Mouse (Mus musculus): ENCODE data around the gene Cyb5rl. TPM values are rescaled to one million over a fixed set of nuclear protein-coding genes. Genes with fewer than 3 reads are reported as not detected.

Cyb5rl gene
- polyA plus RNA-seq, 1 experiment from 2014 or later = 5.2 TPM

GRCm38 (mm10) chr4:107067151-107067840 lies 508 bp downstream of the Cyb5rl start:
- Histone ChIP-seq H3K4me3 (ENCODE audit: low read depth, low read length) (peak overlapping the region; percentile 92), H3K9me3 (ENCODE audit: control insufficient read depth, low read length) (no peaks in the 10 kb centered on the region), H3K27ac (ENCODE audit: low read depth, low read length) (no peak overlapping the region), H3K9ac (ENCODE audit: low read length) (peak overlapping the region; percentile 62), H3K4me2 (ENCODE audit: low read depth, low read length, severe bottlenecking) (peak overlapping the region; percentile 92), H3K4me1 (replicated peaks; ENCODE audit: control insufficient read depth, insufficient read depth, low read length) (0 out of 2 replicates have a peak, but pooled peaks cover 2% of the 10 kb centered on the region), H3K27me3 (ENCODE audit: control insufficient read depth, insufficient read depth, low read length) (no peaks in the 10 kb centered on the region), H3K36me3 (ENCODE audit: control insufficient read depth, insufficient read depth, low read length) (no peaks in the 10 kb centered on the region)
- DNase-seq (ENCODE audit: low spot score) (peak; percentile 64), ATAC-seq (replicated peaks; ENCODE audit: low FRiP score) (peak; percentile 49)
- whole genome bisulfite sequencing = 2% methylated on average over 33 of the region's 33 CpGs

DNA sequence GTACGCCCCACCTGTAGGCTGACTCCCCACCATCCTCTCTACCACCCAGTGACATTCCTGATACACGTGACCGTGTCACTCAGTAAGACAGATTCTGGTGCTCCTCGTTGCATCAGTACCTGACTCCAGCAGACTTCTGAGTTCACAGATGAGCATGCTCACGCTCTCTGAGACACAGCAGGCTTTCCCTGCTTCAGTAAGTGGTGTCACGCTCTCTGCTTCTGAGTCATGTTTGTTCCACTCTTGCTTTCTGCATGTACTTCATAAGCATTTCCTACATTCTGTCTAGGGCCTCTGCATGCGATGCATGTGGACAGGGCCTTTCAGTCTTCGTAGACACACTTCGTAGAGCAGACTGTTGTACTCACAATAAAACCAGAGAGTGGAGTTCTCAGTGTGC lies 5.6 kb downstream of the Cyb5rl start:
- Histone ChIP-seq H3K4me2 (ENCODE audit: low read depth, low read length, severe bottlenecking) (no peak overlapping the region), H3K27me3 (ENCODE audit: control insufficient read depth, insufficient read depth, low read length) (no peaks in the 10 kb centered on the region), H3K9ac (ENCODE audit: low read length) (no peak overlapping the region), H3K4me3 (ENCODE audit: low read depth, low read length) (no peak overlapping the region), H3K27ac (ENCODE audit: low read depth, low read length) (no peak overlapping the region), H3K36me3 (ENCODE audit: control insufficient read depth, insufficient read depth, low read length) (no peaks in the 10 kb centered on the region), H3K9me3 (ENCODE audit: control insufficient read depth, low read length) (no peaks in the 10 kb centered on the region), H3K4me1 (replicated peaks; ENCODE audit: control insufficient read depth, insufficient read depth, low read length) (0 out of 2 replicates have a peak, but pooled peaks cover under 1% of the 10 kb centered on the region)
- DNase-seq (ENCODE audit: low spot score) (no peak), ATAC-seq (replicated peaks; ENCODE audit: low FRiP score) (no peak)
- 84% methylated on average over 9 of the region's 9 CpGs for WGBS

GRCm38 (mm10) chr4:107075456-107075855 lies 8.7 kb downstream of the Cyb5rl start:
- H3K4me1 ChIP-seq (replicated peaks; ENCODE audit: control insufficient read depth, insufficient read depth, low read length) = no peaks in the 10 kb centered on the region
- H3K4me3 ChIP-seq (ENCODE audit: low read depth, low read length) = no peak overlapping the region
- no peaks in the 10 kb centered on the region for H3K36me3 ChIP-seq (ENCODE audit: control insufficient read depth, insufficient read depth, low read length)
- ATAC-seq (replicated peaks; ENCODE audit: low FRiP score) (no peak), DNase-seq (ENCODE audit: low spot score) (no peak)
- H3K4me2 ChIP-seq (ENCODE audit: low read depth, low read length, severe bottlenecking) = no peak overlapping the region
- H3K9ac ChIP-seq (ENCODE audit: low read length) = no peak overlapping the region
- H3K9me3 ChIP-seq (ENCODE audit: control insufficient read depth, low read length) = no peaks in the 10 kb centered on the region
- H3K27me3 ChIP-seq (ENCODE audit: control insufficient read depth, insufficient read depth, low read length) = no peaks in the 10 kb centered on the region
- WGBS = 64% methylated on average over 5 of the region's 5 CpGs
- H3K27ac ChIP-seq (ENCODE audit: low read depth, low read length) = no peak overlapping the region

- H3K4me3 ChIP-seq (ENCODE audit: low read depth, low read length) = no peak overlapping the region
- H3K4me1 ChIP-seq (replicated peaks; ENCODE audit: control insufficient read depth, insufficient read depth, low read length) = peaks cover 1% of the 10 kb centered on the region; the same call in 1 of the 2 replicates
- no peaks in the 10 kb centered on the region for H3K9me3 ChIP-seq (ENCODE audit: control insufficient read depth, low read length)
- ATAC-seq (replicated peaks; ENCODE audit: low FRiP score) (no peak), DNase-seq (ENCODE audit: low spot score) (no peak)
- no peaks in the 10 kb centered on the region for H3K27me3 ChIP-seq (ENCODE audit: control insufficient read depth, insufficient read depth, low read length)
- WGBS = 86% methylated on average over 4 of the region's 4 CpGs
- no peak overlapping the region for H3K27ac ChIP-seq (ENCODE audit: low read depth, low read length)
- H3K36me3 ChIP-seq (ENCODE audit: control insufficient read depth, insufficient read depth, low read length) = no peaks in the 10 kb centered on the region
- no peak overlapping the region for H3K9ac ChIP-seq (ENCODE audit: low read length)
- H3K4me2 ChIP-seq (ENCODE audit: low read depth, low read length, severe bottlenecking) = no peak overlapping the region
These were observed 12.1 kb downstream of the Cyb5rl start for GRCm38 (mm10) chr4:107078894-107079293.

DNA sequence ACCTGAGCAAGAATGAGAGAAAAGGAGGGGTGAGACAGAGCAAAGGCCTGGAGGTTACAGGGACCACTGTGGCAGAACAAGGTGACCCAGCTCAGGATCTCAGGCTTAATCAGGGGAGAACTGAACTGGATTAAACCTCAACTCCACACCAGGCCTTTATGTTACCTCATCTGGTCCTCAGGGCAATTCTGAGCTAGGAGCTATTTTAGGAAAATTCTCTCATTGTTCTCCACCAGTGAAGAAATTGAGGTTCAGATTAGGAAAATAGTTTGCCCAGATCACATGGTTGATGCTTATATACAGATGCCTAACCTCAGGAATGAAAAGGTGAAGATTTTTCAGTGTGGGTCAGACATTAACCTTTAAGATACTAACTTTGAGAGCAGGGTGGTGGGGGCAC lies 12.9 kb downstream of the Cyb5rl start:
- Histone ChIP-seq H3K27me3 (ENCODE audit: control insufficient read depth, insufficient read depth, low read length) (no peaks in the 10 kb centered on the region), H3K9me3 (ENCODE audit: control insufficient read depth, low read length) (no peaks in the 10 kb centered on the region), H3K27ac (ENCODE audit: low read depth, low read length) (no peak overlapping the region), H3K9ac (ENCODE audit: low read length) (no peak overlapping the region), H3K4me1 (replicated peaks; ENCODE audit: control insufficient read depth, insufficient read depth, low read length) (peaks cover 9% of the 10 kb centered on the region; the same call in 1 of the 2 replicates), H3K4me3 (ENCODE audit: low read depth, low read length) (no peak overlapping the region), H3K4me2 (ENCODE audit: low read depth, low read length, severe bottlenecking) (no peak overlapping the region), H3K36me3 (ENCODE audit: control insufficient read depth, insufficient read depth, low read length) (no peaks in the 10 kb centered on the region)
- no peak for ATAC-seq (replicated peaks; ENCODE audit: low FRiP score)
- no peak for DNase-seq (ENCODE audit: low spot score)

- no peak overlapping the region for H3K9ac ChIP-seq (ENCODE audit: low read length)
- H3K36me3 ChIP-seq (ENCODE audit: control insufficient read depth, insufficient read depth, low read length) = no peaks in the 10 kb centered on the region
- WGBS = 94% methylated on average over 3 of the region's 3 CpGs
- H3K27me3 ChIP-seq (ENCODE audit: control insufficient read depth, insufficient read depth, low read length) = no peaks in the 10 kb centered on the region
- H3K4me1 ChIP-seq (replicated peaks; ENCODE audit: control insufficient read depth, insufficient read depth, low read length) = peaks cover 12% of the 10 kb centered on the region; the same call in 1 of the 2 replicates
- no peak overlapping the region for H3K4me3 ChIP-seq (ENCODE audit: low read depth, low read length)
- ATAC-seq (replicated peaks; ENCODE audit: low FRiP score) (no peak), DNase-seq (ENCODE audit: low spot score) (no peak)
- no peak overlapping the region for H3K4me2 ChIP-seq (ENCODE audit: low read depth, low read length, severe bottlenecking)
- no peak overlapping the region for H3K27ac ChIP-seq (ENCODE audit: low read depth, low read length)
- H3K9me3 ChIP-seq (ENCODE audit: control insufficient read depth, low read length) = no peaks in the 10 kb centered on the region
These were observed 15.4 kb downstream of the Cyb5rl start for GRCm38 (mm10) chr4:107082185-107082584.

DNA sequence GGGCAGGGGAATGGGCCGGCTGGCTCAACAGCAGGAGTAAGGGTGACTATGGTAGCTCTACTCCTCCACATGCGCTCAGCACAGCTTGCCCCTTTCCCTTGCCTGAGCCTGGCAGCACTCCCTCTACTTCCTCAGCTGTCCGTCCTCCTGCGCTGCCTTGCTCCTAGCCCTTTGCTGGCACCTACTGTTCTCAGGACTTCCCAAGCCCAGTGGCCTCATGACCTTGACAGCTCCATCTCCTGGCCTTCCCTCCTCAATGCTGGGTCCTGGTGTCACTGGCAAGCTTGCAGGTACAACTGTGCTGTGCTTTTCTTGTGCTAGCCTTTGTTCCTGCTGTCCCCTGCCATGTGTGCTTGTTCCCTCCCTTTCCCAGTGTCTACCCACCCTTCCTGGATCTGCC lies 16.3 kb downstream of the Cyb5rl start:
- H3K9ac ChIP-seq (ENCODE audit: low read length) = no peak overlapping the region
- no peaks in the 10 kb centered on the region for H3K9me3 ChIP-seq (ENCODE audit: control insufficient read depth, low read length)
- 94% methylated on average over 4 of the region's 4 CpGs for WGBS
- no peak overlapping the region for H3K4me2 ChIP-seq (ENCODE audit: low read depth, low read length, severe bottlenecking)
- ATAC-seq (replicated peaks; ENCODE audit: low FRiP score) (no peak), DNase-seq (ENCODE audit: low spot score) (no peak)
- no peak overlapping the region for H3K27ac ChIP-seq (ENCODE audit: low read depth, low read length)
- no peak overlapping the region for H3K4me3 ChIP-seq (ENCODE audit: low read depth, low read length)
- no peaks in the 10 kb centered on the region for H3K36me3 ChIP-seq (ENCODE audit: control insufficient read depth, insufficient read depth, low read length)
- H3K27me3 ChIP-seq (ENCODE audit: control insufficient read depth, insufficient read depth, low read length) = no peaks in the 10 kb centered on the region
- peaks cover 12% of the 10 kb centered on the region; the same call in 1 of the 2 replicates for H3K4me1 ChIP-seq (replicated peaks; ENCODE audit: control insufficient read depth, insufficient read depth, low read length)

DNA sequence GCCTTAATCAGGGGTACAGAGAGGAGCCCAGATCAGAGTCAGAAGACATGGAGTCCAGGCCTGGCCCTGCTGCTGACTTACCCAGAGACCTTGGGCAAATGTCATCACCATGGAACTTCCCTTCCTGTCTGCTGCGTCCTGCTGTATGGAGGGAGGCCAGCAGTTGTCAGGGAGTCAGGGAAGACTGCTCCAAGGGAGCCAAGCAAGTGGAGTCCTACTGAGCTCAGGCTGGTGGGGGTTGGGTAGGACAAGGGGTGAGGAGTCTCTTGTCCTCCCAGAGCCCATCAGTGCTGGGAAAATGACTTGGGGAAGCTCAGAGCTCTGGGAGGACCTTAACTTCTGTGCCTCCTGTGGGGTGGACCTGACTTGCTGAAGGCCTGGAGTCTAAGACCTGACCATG lies 17.6 kb downstream of the Cyb5rl start:
- DNase-seq (ENCODE audit: low spot score) (no peak), ATAC-seq (replicated peaks; ENCODE audit: low FRiP score) (peak; percentile 36; the same call in 1 of the 2 replicates)
- no peak overlapping the region for H3K4me2 ChIP-seq (ENCODE audit: low read depth, low read length, severe bottlenecking)
- no peaks in the 10 kb centered on the region for H3K9me3 ChIP-seq (ENCODE audit: control insufficient read depth, low read length)
- no peaks in the 10 kb centered on the region for H3K27me3 ChIP-seq (ENCODE audit: control insufficient read depth, insufficient read depth, low read length)
- H3K36me3 ChIP-seq (ENCODE audit: control insufficient read depth, insufficient read depth, low read length) = no peaks in the 10 kb centered on the region
- H3K4me1 ChIP-seq (replicated peaks; ENCODE audit: control insufficient read depth, insufficient read depth, low read length) = peaks cover 12% of the 10 kb centered on the region; the same call in 1 of the 2 replicates
- no peak overlapping the region for H3K4me3 ChIP-seq (ENCODE audit: low read depth, low read length)
- H3K27ac ChIP-seq (ENCODE audit: low read depth, low read length) = peak overlapping the region; percentile 60
- 47% methylated on average over 1 of the region's 1 CpGs for WGBS
- H3K9ac ChIP-seq (ENCODE audit: low read length) = peak overlapping the region; percentile 4; the same call in 1 of the 2 replicates

GRCm38 (mm10) chr4:107084858-107085257 lies 18.1 kb downstream of the Cyb5rl start:
- DNase-seq (ENCODE audit: low spot score) = peak; percentile 83
- Histone ChIP-seq H3K27me3 (ENCODE audit: control insufficient read depth, insufficient read depth, low read length) (no peaks in the 10 kb centered on the region), H3K4me1 (replicated peaks; ENCODE audit: control insufficient read depth, insufficient read depth, low read length) (peaks cover 12% of the 10 kb centered on the region; the same call in 1 of the 2 replicates), H3K9ac (ENCODE audit: low read length) (no peak overlapping the region; the same call in 1 of the 2 replicates), H3K36me3 (ENCODE audit: control insufficient read depth, insufficient read depth, low read length) (no peaks in the 10 kb centered on the region), H3K27ac (ENCODE audit: low read depth, low read length) (peak overlapping the region; percentile 60), H3K4me3 (ENCODE audit: low read depth, low read length) (no peak overlapping the region), H3K4me2 (ENCODE audit: low read depth, low read length, severe bottlenecking) (no peak overlapping the region; the same call in 1 of the 2 replicates), H3K9me3 (ENCODE audit: control insufficient read depth, low read length) (no peaks in the 10 kb centered on the region)
- WGBS = 4% methylated on average over 6 of the region's 6 CpGs
- peak; percentile 91 for ATAC-seq (replicated peaks; ENCODE audit: low FRiP score)

Data from forebrain, embryonic 11.5 days (tissue).